Mouse (Mus musculus): Measurements from ENCODE around the gene Qk. TPM values are rescaled to one million over a fixed set of nuclear protein-coding genes. Genes with fewer than 3 reads are reported as not detected.

Gene Qk
- 63.0 and 69.3 TPM in 2 replicates for polyA plus RNA-seq (2016; fragmentation: Nextera tagmentation; extraction: Ambion mirVana)

- Histone ChIP-seq H3K27ac (peak within 1 kb of the TSS; percentile 99), H3K36me3 (replicated peaks) (peaks cover under 1% of the 10 kb centered on the region; the same call in 1 of the 2 replicates), H3K9me3 (no peaks in the 10 kb centered on the region), H3K4me2 (peak within 1 kb of the TSS; percentile 56), H3K4me1 (peaks cover 16% of the 10 kb centered on the region), H3K27me3 (no peaks in the 10 kb centered on the region), H3K4me3 (replicated peaks) (peak within 1 kb of the TSS; percentile 97), H3K9ac (peak within 1 kb of the TSS; percentile 100)
- peak; percentile 81 for ATAC-seq (ENCODE audit: low FRiP score)
- WGBS = under 1% methylated on average over 79 of the region's 86 CpGs
Observed at GRCm38 (mm10) chr17:10319685-10320455, at the start of gene Qk. Qk (minus strand) TSS chr17:10319854.

- H3K4me1 ChIP-seq = peaks cover 8% of the 10 kb centered on the region; the same call in 1 of the 2 replicates
- no peak overlapping the region for H3K4me3 ChIP-seq (replicated peaks)
- 85% methylated on average over 5 of the region's 5 CpGs for WGBS
- no peaks in the 10 kb centered on the region for H3K9me3 ChIP-seq
- H3K4me2 ChIP-seq = no peak overlapping the region
- no peak overlapping the region for H3K9ac ChIP-seq
- H3K36me3 ChIP-seq (replicated peaks) = no peaks in the 10 kb centered on the region
- no peaks in the 10 kb centered on the region for H3K27me3 ChIP-seq
- ATAC-seq (ENCODE audit: low FRiP score) = no peak
- no peak overlapping the region for H3K27ac ChIP-seq
Observed at GRCm38 (mm10) chr17:10367044-10367443, 47.4 kb upstream of the Qk start.

GRCm38 (mm10) chr17:10366577-10366976 is 46.9 kb upstream of the Qk start:
- Histone ChIP-seq H3K27ac (no peak overlapping the region), H3K9me3 (no peaks in the 10 kb centered on the region), H3K4me3 (replicated peaks) (no peak overlapping the region), H3K9ac (no peak overlapping the region), H3K27me3 (no peaks in the 10 kb centered on the region), H3K4me1 (peaks cover 4% of the 10 kb centered on the region; the same call in 1 of the 2 replicates), H3K36me3 (replicated peaks) (no peaks in the 10 kb centered on the region), H3K4me2 (no peak overlapping the region)
- 91% methylated on average over 4 of the region's 4 CpGs for WGBS
- ATAC-seq (ENCODE audit: low FRiP score) = no peak

GRCm38 (mm10) chr17:10365501-10366482 is 46.1 kb upstream of the Qk start:
- Histone ChIP-seq H3K36me3 (replicated peaks) (no peaks in the 10 kb centered on the region), H3K9me3 (no peaks in the 10 kb centered on the region), H3K27ac (no peak overlapping the region), H3K4me2 (no peak overlapping the region), H3K9ac (no peak overlapping the region), H3K4me1 (peaks cover 7% of the 10 kb centered on the region; the same call in 1 of the 2 replicates), H3K27me3 (no peaks in the 10 kb centered on the region), H3K4me3 (replicated peaks) (no peak overlapping the region)
- 76% methylated on average over 13 of the region's 13 CpGs for WGBS
- ATAC-seq (ENCODE audit: low FRiP score) = no peak

GRCm38 (mm10) chr17:10363151-10363550 is 43.5 kb upstream of the Qk start:
- Histone ChIP-seq H3K27me3 (no peaks in the 10 kb centered on the region), H3K4me2 (no peak overlapping the region), H3K9ac (no peak overlapping the region), H3K27ac (no peak overlapping the region), H3K9me3 (no peaks in the 10 kb centered on the region), H3K36me3 (replicated peaks) (no peaks in the 10 kb centered on the region), H3K4me3 (replicated peaks) (no peak overlapping the region), H3K4me1 (peaks cover 13% of the 10 kb centered on the region)
- WGBS = 93% methylated on average over 3 of the region's 3 CpGs
- ATAC-seq (ENCODE audit: low FRiP score) = no peak

GRCm38 (mm10) chr17:10361882-10362291 is 42.2 kb upstream of the Qk start:
- Histone ChIP-seq H3K4me2 (no peak overlapping the region), H3K36me3 (replicated peaks) (no peaks in the 10 kb centered on the region), H3K9me3 (no peaks in the 10 kb centered on the region), H3K4me1 (peaks cover 16% of the 10 kb centered on the region), H3K9ac (no peak overlapping the region), H3K27ac (no peak overlapping the region), H3K27me3 (no peaks in the 10 kb centered on the region), H3K4me3 (replicated peaks) (no peak overlapping the region)
- 92% methylated on average over 7 of the region's 7 CpGs for WGBS
- ATAC-seq (ENCODE audit: low FRiP score) = no peak

GRCm38 (mm10) chr17:10360738-10361137 is 41.1 kb upstream of the Qk start:
- H3K27ac ChIP-seq = no peak overlapping the region
- 83% methylated on average over 4 of the region's 4 CpGs for WGBS

GRCm38 (mm10) chr17:10359466-10359865 is 39.8 kb upstream of the Qk start:
- H3K9me3 ChIP-seq = no peaks in the 10 kb centered on the region
- H3K4me2 ChIP-seq = no peak overlapping the region
- WGBS = 83% methylated on average over 14 of the region's 14 CpGs
- H3K27ac ChIP-seq = no peak overlapping the region
- no peaks in the 10 kb centered on the region for H3K27me3 ChIP-seq
- H3K9ac ChIP-seq = no peak overlapping the region
- H3K36me3 ChIP-seq (replicated peaks) = no peaks in the 10 kb centered on the region
- ATAC-seq (ENCODE audit: low FRiP score) = no peak
- H3K4me1 ChIP-seq = peaks cover 25% of the 10 kb centered on the region
- H3K4me3 ChIP-seq (replicated peaks) = no peak overlapping the region

More at GRCm38 (mm10) chr17:10360738-10361137, 41.1 kb upstream of the Qk start:
- Histone ChIP-seq H3K9ac (no peak overlapping the region), H3K4me3 (replicated peaks) (no peak overlapping the region), H3K27me3 (no peaks in the 10 kb centered on the region), H3K9me3 (no peaks in the 10 kb centered on the region), H3K36me3 (replicated peaks) (no peaks in the 10 kb centered on the region), H3K4me2 (no peak overlapping the region), H3K4me1 (peaks cover 27% of the 10 kb centered on the region)
- peak; percentile 23; the same call in 1 of the 2 replicates for ATAC-seq (ENCODE audit: low FRiP score)

GRCm38 (mm10) chr17:10357348-10357747 is 37.7 kb upstream of the Qk start:
- no peak overlapping the region for H3K9ac ChIP-seq
- no peaks in the 10 kb centered on the region for H3K36me3 ChIP-seq (replicated peaks)
- no peaks in the 10 kb centered on the region for H3K27me3 ChIP-seq
- 0 out of 2 replicates have a peak, but pooled peaks have one; percentile 46 for ATAC-seq (ENCODE audit: low FRiP score)
- no peak overlapping the region for H3K4me2 ChIP-seq
- WGBS = 71% methylated on average over 12 of the region's 12 CpGs
- no peaks in the 10 kb centered on the region for H3K9me3 ChIP-seq
- H3K4me3 ChIP-seq (replicated peaks) = no peak overlapping the region
- H3K4me1 ChIP-seq = peaks cover 25% of the 10 kb centered on the region
- no peak overlapping the region for H3K27ac ChIP-seq

GRCm38 (mm10) chr17:10356294-10356693 is 36.6 kb upstream of the Qk start:
- H3K27ac ChIP-seq = no peak overlapping the region

GRCm38 (mm10) chr17:10355746-10356145 is 36.1 kb upstream of the Qk start:
- no peak overlapping the region for H3K9ac ChIP-seq
- H3K9me3 ChIP-seq = no peaks in the 10 kb centered on the region
- no peaks in the 10 kb centered on the region for H3K36me3 ChIP-seq (replicated peaks)
- H3K27ac ChIP-seq = no peak overlapping the region
- no peaks in the 10 kb centered on the region for H3K27me3 ChIP-seq
- H3K4me3 ChIP-seq (replicated peaks) = no peak overlapping the region
- WGBS = 48% methylated on average over 8 of the region's 8 CpGs
- H3K4me2 ChIP-seq = no peak overlapping the region
- peaks cover 22% of the 10 kb centered on the region for H3K4me1 ChIP-seq
- ATAC-seq (ENCODE audit: low FRiP score) = no peak

More at GRCm38 (mm10) chr17:10356294-10356693, 36.6 kb upstream of the Qk start:
- H3K9ac ChIP-seq = no peak overlapping the region
- no peaks in the 10 kb centered on the region for H3K36me3 ChIP-seq (replicated peaks)
- peaks cover 25% of the 10 kb centered on the region for H3K4me1 ChIP-seq
- H3K4me2 ChIP-seq = no peak overlapping the region
- no peak for ATAC-seq (ENCODE audit: low FRiP score)
- 60% methylated on average over 6 of the region's 6 CpGs for WGBS
- H3K9me3 ChIP-seq = no peaks in the 10 kb centered on the region
- H3K27me3 ChIP-seq = no peaks in the 10 kb centered on the region
- no peak overlapping the region for H3K4me3 ChIP-seq (replicated peaks)

- Histone ChIP-seq H3K4me1 (peaks cover 40% of the 10 kb centered on the region), H3K36me3 (replicated peaks) (no peaks in the 10 kb centered on the region)
Observed at GRCm38 (mm10) chr17:10338286-10338685, 18.6 kb upstream of the Qk start.

More at GRCm38 (mm10) chr17:10338286-10338685, 18.6 kb upstream of the Qk start:
- Histone ChIP-seq H3K9me3 (no peaks in the 10 kb centered on the region), H3K27me3 (no peaks in the 10 kb centered on the region), H3K4me2 (no peak overlapping the region), H3K4me3 (replicated peaks) (no peak overlapping the region), H3K9ac (no peak overlapping the region), H3K27ac (no peak overlapping the region)
- ATAC-seq (ENCODE audit: low FRiP score) = no peak
- WGBS = 75% methylated on average over 10 of the region's 10 CpGs

Data from forebrain, embryonic 12.5 days (tissue).